Mouse (Mus musculus) cerebellum, adult 2 months (tissue): Measurements from ENCODE around the gene Sardh. TPM values are rescaled to one million over a fixed set of nuclear protein-coding genes. Genes with fewer than 3 reads are reported as not detected.

Experiments used
- DNase-seq, 2 experiments: peaks; one replicate each; pipeline ENCODE4 v3.0.0; 2021
- H3K27ac ChIP-seq: fragments of 200-500 bp; 2 replicates; pipeline ENCODE4 v1.5.1; 2012; ENCODE audit warnings: low read length, control low read depth, inconsistent platforms; ENCODE audit not compliant: insufficient read depth
- H3K27me3 ChIP-seq: fragments of 200-500 bp; 2 replicates; pipeline ENCODE4 v1.6.1; 2012; ENCODE audit warnings: inconsistent platforms, mild to moderate bottlenecking, low read length, moderate library complexity; ENCODE audit not compliant: control insufficient read depth, insufficient read depth
- H3K4me1 ChIP-seq: fragments of 200-500 bp; 2 replicates; pipeline ENCODE4 v1.6.1; 2011; ENCODE audit warnings: low read length; ENCODE audit not compliant: control insufficient read depth, insufficient read depth
- H3K4me3 ChIP-seq: fragments of 200-500 bp; replicated peaks from 2 replicates; pipeline ENCODE3; 2011; ENCODE audit warnings: mild to moderate bottlenecking, low read depth, low read length, control low read depth; ENCODE audit not compliant: insufficient read depth
- CTCF ChIP-seq: fragments of 200-500 bp; IDR thresholded peaks from 2 replicates; pipeline ENCODE4 v1.5.1; 2011; ENCODE audit warnings: low read depth, mild to moderate bottlenecking, control low read depth, low read length, moderate library complexity, borderline replicate concordance; ENCODE audit not compliant: insufficient read depth
- POLR2A ChIP-seq: fragments of 200-500 bp; IDR thresholded peaks from 2 replicates; pipeline ENCODE4 v1.6.1; 2011; ENCODE audit warnings: low read length, control low read depth, borderline replicate concordance; ENCODE audit not compliant: insufficient read depth
- WGBS: fragments of 180-500 bp; shearing (Covaris S2); methylation state at CpG from one replicate; pipeline ENCODE4 v1.1.7; 2018; 5-methylcytosine and 5-hydroxymethylcytosine counted together
- polyA plus RNA-seq: library from polyadenylated mRNA; depleted of rRNA; stranded (reverse); fragments of >200 nt; gene quantifications from 2 replicates; pipeline ENCODE4 v1.2.3, GENCODE M21; 2012

Gene Sardh
- polyA plus RNA-seq, 1 experiment = 10.5 TPM

DNA sequence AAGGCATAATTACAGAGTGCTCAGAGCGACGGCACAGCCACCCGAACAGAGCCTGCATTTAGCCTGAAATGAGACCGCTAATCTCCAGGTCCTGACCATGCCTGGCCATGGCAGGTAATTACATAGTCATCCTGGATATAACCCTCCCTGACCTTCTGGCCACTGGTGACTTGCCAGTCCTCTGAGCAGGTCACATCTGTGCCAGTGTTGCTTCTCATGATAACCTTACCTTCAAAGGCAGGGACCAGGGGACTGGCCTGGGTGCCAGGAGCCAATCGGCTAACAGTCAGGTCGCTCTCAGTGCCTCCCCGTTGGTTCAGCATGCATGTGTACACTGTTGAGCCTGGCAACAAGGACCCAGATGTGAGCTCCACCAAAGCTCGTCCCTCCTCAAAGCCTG is 29.6 kb downstream of the Sardh start:
- no peak overlapping the region for H3K4me3 ChIP-seq
- WGBS = 92% methylated on average over 8 of the region's 8 CpGs
- H3K27me3 ChIP-seq = no peaks in the 10 kb centered on the region
- no peak for DNase-seq
- H3K4me1 ChIP-seq = peaks cover 24% of the 10 kb centered on the region
- TF ChIP-seq CTCF = no peak
- TF ChIP-seq POLR2A = no peak
- no peak overlapping the region for H3K27ac ChIP-seq

DNA sequence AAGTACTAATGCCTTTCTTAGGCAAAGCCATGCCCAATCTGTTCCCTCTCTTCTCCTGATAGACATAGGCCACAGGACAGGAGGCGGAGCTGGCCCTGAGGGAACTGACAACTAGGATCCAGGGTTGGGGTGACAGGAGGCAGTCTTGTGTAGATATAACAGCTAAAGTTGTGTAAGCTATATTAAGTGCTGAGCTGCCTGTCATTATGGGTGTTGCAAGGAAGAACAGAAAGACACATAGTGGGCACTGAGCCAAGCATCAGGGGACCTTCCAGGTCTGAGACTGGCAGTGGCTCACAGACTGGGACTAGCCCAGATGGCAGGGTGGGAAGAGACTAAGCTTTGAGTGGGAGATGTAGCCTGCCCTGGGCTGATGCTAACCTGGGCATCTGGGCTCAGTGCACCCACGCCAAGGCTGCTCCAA is 30.0 kb downstream of the Sardh start:
- DNase-seq = no peak
- H3K4me3 ChIP-seq = no peak overlapping the region
- H3K27me3 ChIP-seq = no peaks in the 10 kb centered on the region
- 86% methylated on average over 2 of the region's 2 CpGs for WGBS
- peaks cover 24% of the 10 kb centered on the region for H3K4me1 ChIP-seq
- H3K27ac ChIP-seq = no peak overlapping the region
- no peak for TF ChIP-seq CTCF
- no peak for TF ChIP-seq POLR2A

DNA sequence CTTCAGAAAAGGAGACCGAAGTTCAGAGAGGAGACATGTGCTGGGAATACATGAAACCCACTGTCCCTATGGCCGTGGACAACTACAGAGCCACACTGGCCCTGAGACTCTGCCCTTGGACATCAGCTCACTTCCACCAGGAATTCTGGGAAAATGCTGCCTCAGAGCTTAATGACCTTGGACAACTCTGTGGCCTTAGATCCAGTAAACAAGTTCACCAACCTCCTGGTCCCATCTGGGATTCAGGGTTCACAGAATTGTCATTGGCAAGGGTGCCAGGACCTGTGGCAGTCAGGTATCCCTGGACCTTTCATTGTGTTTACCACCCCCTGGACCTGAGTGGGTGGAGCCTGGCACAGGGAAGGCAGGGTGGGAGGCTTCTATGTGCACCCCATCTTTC is 32.6 kb downstream of the Sardh start:
- no peaks in the 10 kb centered on the region for H3K27me3 ChIP-seq
- TF ChIP-seq CTCF (no peak), POLR2A (no peak)
- peaks cover 43% of the 10 kb centered on the region for H3K4me1 ChIP-seq
- H3K4me3 ChIP-seq = no peak overlapping the region
- no peak overlapping the region for H3K27ac ChIP-seq
- 98% methylated on average over 2 of the region's 2 CpGs for WGBS
- no peak for DNase-seq

DNA sequence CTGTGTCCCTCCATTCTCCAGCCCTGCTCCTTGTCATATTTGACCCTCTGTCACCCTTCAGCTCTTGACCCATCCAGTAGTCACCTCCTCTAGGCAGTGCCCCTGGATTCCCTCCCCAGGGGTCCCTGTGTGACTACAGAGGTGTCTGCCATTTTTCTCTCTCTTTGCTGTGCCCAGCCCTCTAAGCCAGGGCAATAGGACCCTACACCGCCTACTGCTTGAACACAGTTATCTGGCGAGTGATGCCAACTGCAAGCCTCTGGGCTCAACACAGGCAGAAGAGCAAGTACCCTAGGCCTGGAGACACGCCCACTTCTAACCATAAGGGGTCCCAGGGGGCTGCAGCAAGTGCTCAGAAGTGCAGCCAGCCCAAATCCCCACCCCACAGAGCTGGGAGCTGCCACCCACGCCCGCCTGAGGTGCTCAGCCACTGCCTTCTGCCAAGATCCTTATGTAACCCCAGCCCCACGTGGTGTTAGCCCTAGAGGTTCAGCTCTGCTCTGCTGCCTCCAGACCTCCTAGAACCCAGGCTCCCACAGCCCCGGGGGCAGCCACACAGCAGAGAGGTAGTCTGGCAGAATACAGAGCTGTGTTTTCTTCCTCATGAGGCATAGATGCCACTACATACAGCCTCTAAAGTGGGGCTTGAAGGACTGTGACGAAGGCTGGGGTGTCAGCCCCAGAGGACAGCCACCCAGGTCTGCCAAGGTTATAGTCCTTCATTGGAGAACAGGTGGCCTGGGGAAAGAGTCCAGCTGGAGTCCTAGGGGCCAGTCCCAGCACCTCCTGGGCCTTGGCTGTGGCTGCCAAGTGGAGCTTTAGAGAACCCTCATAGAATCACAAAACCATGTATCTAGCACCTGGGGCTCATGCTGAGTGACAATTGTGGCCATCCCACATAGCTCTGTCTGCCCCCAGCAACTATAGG is 35.9 kb downstream of the Sardh start:
- Histone ChIP-seq H3K27me3 (no peaks in the 10 kb centered on the region), H3K4me3 (no peak overlapping the region), H3K27ac (peak overlapping the region; percentile 40), H3K4me1 (peaks cover 42% of the 10 kb centered on the region)
- TF ChIP-seq POLR2A (no peak), CTCF (no peak)
- peak; percentile 82 to 85 for DNase-seq
- 26% methylated on average over 8 of the region's 8 CpGs for WGBS

DNA sequence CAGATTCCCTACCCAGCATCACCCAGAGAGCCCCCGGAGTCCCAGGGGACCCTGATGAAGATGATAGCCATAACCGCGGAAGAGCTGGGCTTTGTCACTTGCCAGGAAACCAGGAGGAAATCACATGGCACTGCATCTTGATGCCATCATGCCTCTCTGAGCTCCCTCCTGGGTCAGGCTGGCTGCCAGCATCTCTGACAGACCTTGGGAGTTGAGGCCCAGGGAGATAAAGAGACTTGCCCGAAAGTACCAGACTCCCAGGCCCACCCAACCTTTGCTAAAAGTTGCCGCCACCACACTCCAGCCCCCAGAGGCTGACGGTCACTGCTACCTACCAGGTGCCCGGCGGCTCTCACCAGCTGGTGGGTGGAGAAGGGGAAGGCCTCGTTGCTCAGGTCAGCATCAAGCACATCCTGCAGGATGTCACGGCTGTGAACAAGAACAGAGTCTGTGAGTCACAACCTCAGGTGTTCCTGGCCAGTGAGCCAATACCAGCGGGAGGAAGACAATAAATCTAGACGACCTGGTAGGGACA is 37.4 kb downstream of the Sardh start:
- Histone ChIP-seq H3K4me1 (peaks cover 57% of the 10 kb centered on the region), H3K4me3 (no peak overlapping the region), H3K27ac (peak overlapping the region; percentile 8; the same call in 1 of the 2 replicates), H3K27me3 (no peaks in the 10 kb centered on the region)
- TF ChIP-seq CTCF = no peak
- TF ChIP-seq POLR2A = no peak
- DNase-seq = peak; percentile 70 to 73
- WGBS = 36% methylated on average over 12 of the region's 12 CpGs

DNA sequence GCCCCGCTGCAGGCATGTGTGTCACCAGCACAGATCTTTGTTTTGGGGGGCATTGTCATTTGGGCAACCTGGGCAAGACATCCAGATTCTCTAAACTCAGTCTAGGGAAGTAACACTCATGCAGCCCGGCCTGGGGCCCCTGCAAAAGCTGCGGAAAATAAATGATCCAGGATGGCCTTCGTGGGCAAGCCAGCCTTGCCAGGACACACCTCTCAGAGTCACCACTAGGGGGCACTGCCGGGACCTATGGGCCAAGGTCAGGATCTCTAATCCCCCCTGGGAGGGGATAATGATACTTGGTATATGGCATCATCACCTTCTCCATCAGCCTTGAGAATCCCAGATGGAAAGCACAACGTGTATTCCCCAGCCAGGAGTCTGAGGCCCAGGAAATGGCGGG is 37.9 kb downstream of the Sardh start:
- Histone ChIP-seq H3K27ac (no peak overlapping the region), H3K27me3 (no peaks in the 10 kb centered on the region), H3K4me3 (no peak overlapping the region), H3K4me1 (peaks cover 59% of the 10 kb centered on the region)
- 66% methylated on average over 7 of the region's 7 CpGs for WGBS
- peak; percentile 33 to 56 for DNase-seq
- no peak for TF ChIP-seq POLR2A
- peak; percentile 53 for TF ChIP-seq CTCF

DNA sequence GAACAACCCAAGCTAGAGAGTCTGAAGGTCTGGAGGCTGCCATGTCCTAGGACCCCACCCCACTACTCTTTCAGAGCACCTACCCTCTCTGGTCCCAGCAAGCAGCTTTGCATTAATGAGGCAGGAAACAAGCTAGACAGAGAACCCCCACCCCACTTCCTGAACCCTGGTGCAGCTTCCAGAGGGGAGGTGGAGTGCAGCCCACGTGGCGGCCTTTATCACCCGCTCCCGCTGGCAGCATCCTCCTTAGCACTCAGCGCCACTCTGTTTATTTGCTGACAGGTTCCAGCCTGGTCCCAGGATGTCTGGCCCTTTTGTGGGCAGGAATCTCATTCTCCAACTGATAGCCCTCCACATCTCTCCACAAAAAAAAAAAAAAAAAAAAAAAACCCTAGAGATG is 38.3 kb downstream of the Sardh start:
- TF ChIP-seq POLR2A (no peak), CTCF (no peak)

DNA sequence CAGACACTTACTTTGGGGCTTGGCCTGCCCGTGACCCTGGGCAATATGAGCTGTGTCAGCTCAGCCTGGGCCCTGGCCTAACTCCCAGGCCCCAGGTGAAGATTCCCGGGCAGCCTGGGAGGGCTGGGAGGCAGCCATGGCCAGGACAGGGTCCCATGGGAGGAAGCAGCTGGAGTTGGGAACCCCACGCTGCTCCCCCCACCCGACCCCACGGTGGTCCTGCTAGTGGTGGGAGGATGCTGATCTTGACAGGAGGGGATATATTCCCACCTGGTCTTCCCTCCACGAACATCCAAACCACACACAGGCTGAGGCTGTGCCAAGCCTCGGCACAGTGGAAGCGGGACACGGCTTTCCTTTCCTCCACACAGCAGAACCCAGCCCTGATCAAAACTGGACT is 38.8 kb downstream of the Sardh start:
- Histone ChIP-seq H3K27me3 (no peaks in the 10 kb centered on the region), H3K4me3 (no peak overlapping the region), H3K27ac (no peak overlapping the region), H3K4me1 (peaks cover 61% of the 10 kb centered on the region)
- DNase-seq = no peak
- no peak for TF ChIP-seq CTCF
- no peak for TF ChIP-seq POLR2A
- 71% methylated on average over 9 of the region's 9 CpGs for WGBS

More for the DNA sequence above, 38.3 kb downstream of the Sardh start:
- Histone ChIP-seq H3K27me3 (no peaks in the 10 kb centered on the region), H3K27ac (no peak overlapping the region), H3K4me1 (peaks cover 59% of the 10 kb centered on the region), H3K4me3 (no peak overlapping the region)
- DNase-seq = no peak
- 93% methylated on average over 5 of the region's 5 CpGs for WGBS
